Mouse (Mus musculus): ENCODE measurements around the gene Rbm20.

DNA sequence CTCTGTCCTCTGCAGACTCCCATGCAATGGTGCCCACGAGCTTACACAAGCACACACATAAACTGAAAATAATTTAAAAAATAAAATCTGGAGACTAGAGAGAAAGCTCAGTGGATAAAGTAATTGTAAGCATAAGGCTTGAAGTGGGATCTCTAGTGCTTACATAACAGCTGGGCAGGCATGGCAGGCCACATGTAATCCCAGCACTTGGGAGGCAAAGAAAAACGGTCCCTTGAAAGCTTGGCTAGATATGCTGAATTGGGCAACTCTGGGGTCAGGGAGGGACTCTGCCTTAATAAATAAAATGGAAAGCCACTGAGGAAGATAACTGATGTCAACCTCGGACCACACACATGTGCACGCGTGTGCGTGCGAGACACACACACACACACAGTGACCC is 104.7 kb downstream of the Rbm20 start:
- TF ChIP-seq ZC3H11A (IDR thresholded peaks at IDR 0.05; ENCODE audit: borderline replicate concordance, low read depth, low read length) (no peak), ZNF384 (IDR thresholded peaks at IDR 0.05; ENCODE audit: low read depth, low read length) (no peak)
